Mouse (Mus musculus) midbrain, embryonic 11.5 days (tissue): ENCODE data around the gene Nckap5l. TPM values are rescaled to one million over a fixed set of nuclear protein-coding genes. Genes with fewer than 3 reads are reported as not detected.
A peak's percentile ranks its signal among the peaks of the same experiment; 100 is the strongest.
"Not testable (repeated sequence)": the region's sequence is repeated elsewhere in the genome, so short reads cannot be mapped to it uniquely, and the experiment has no call there.

Experiments used
- ATAC-seq: fragments of 200-750 bp; cut with Nextera tagmentation; 2 replicates; pipeline ENCODE4 v1.8.0; 2017; ENCODE audit warnings: moderate TSS enrichment, moderate library complexity; ENCODE audit not compliant: low FRiP score
- DNase-seq: peaks from one replicate; pipeline ENCODE4 v3.0.0; 2015; ENCODE audit warnings: low spot score; ENCODE audit errors: missing footprints
- H3K27ac ChIP-seq: fragments of 300-500 bp; sonication (generic); 2 replicates; pipeline ENCODE4 v1.5.1; 2014; ENCODE audit warnings: low read depth, low read length
- H3K27me3 ChIP-seq: fragments of 300-500 bp; sonication (generic); 2 replicates; pipeline ENCODE4 v1.6.1; 2014; ENCODE audit warnings: mild to moderate bottlenecking, low read length, moderate library complexity, mixed read lengths; ENCODE audit not compliant: control insufficient read depth, insufficient read depth
- H3K36me3 ChIP-seq: fragments of 300-500 bp; sonication (generic); 2 replicates; pipeline ENCODE4 v1.6.1; 2014; ENCODE audit warnings: mild to moderate bottlenecking, low read length, moderate library complexity, mixed read lengths; ENCODE audit not compliant: control insufficient read depth, insufficient read depth
- H3K4me1 ChIP-seq: fragments of 300-500 bp; sonication (generic); 2 replicates; pipeline ENCODE4 v1.6.1; 2014; ENCODE audit warnings: low read length; ENCODE audit not compliant: control insufficient read depth, insufficient read depth
- H3K4me2 ChIP-seq: fragments of 300-500 bp; sonication (generic); 2 replicates; pipeline ENCODE4 v1.6.1; 2014; ENCODE audit warnings: mild to moderate bottlenecking, moderate library complexity
- H3K4me3 ChIP-seq: fragments of 300-500 bp; sonication (generic); 2 replicates; pipeline ENCODE4 v1.5.1; 2014; ENCODE audit warnings: low read depth, low read length
- H3K9ac ChIP-seq: fragments of 300-500 bp; sonication (generic); 2 replicates; pipeline ENCODE4 v1.6.1; 2014; ENCODE audit warnings: low read length
- H3K9me3 ChIP-seq: fragments of 300-500 bp; sonication (generic); 2 replicates; pipeline ENCODE4 v1.6.1; 2016; ENCODE audit warnings: low read length; ENCODE audit not compliant: control insufficient read depth
- WGBS: fragments of 180-500 bp; shearing (Covaris S2); extraction: QIAGEN DNeasy Blood & Tissue Kit; methylation state at CpG from one replicate; pipeline ENCODE4 v1.1.7; 2014; 5-methylcytosine and 5-hydroxymethylcytosine counted together
- polyA plus RNA-seq: library from polyadenylated mRNA; unstranded; fragments of >200 nt; fragmentation: Nextera tagmentation; extraction: Ambion mirVana; gene quantifications from 2 replicates; pipeline ENCODE4 v1.2.1, GENCODE M21; 2014

Gene Nckap5l
- polyA plus RNA-seq, 1 experiment from 2014 or later, result 9.4 TPM

GRCm38 (mm10) chr15:99454585-99455279, 2.8 kb downstream of the Nckap5l start:
- DNase-seq (peak; percentile 60), ATAC-seq (no peak)
- peaks cover 15% of the 10 kb centered on the region for H3K4me1 ChIP-seq
- no peaks in the 10 kb centered on the region for H3K9me3 ChIP-seq
- H3K27ac ChIP-seq, result no peak overlapping the region
- no peaks in the 10 kb centered on the region for H3K36me3 ChIP-seq
- H3K4me3 ChIP-seq, result no peak overlapping the region
- 84% methylated on average over 7 of the region's 7 CpGs for WGBS
- no peak overlapping the region for H3K4me2 ChIP-seq
- no peak overlapping the region for H3K9ac ChIP-seq
- no peaks in the 10 kb centered on the region for H3K27me3 ChIP-seq

GRCm38 (mm10) chr15:99453153-99453900, 4.2 kb downstream of the Nckap5l start:
- Histone ChIP-seq H3K4me3 (no peak overlapping the region), H3K27me3 (no peaks in the 10 kb centered on the region), H3K9me3 (no peaks in the 10 kb centered on the region), H3K27ac (no peak overlapping the region), H3K4me2 (no peak overlapping the region), H3K9ac (no peak overlapping the region), H3K36me3 (no peaks in the 10 kb centered on the region), H3K4me1 (peaks cover 13% of the 10 kb centered on the region)
- WGBS, result 79% methylated on average over 11 of the region's 11 CpGs
- no peak for ATAC-seq
- peak; percentile 54 for DNase-seq

DNA sequence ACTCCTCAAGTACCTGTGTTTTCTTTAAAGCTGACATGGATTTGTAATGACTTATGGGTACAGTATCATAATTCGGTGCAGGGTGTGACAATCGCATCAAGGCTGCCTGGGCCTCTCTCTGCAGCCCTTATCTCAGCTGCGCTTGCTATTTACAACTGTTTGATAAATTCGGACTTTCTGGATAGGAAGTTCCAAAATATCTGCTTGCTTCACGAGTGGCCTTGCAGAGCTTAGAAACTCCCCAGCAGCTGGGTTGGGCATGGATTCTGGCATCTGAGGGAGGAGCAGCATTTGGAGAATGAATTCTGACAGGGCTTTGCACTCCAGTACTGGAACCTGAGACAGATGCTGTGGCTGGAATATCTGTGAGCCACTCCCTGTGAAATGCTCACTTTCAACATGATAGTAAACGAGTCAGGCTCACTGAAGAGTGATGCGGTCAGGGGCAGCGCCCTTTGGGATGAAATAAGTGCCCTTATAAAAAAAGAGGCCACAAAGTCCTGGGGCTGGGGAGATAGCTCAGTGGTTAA, 7.7 kb downstream of the Nckap5l start:
- no peak overlapping the region for H3K4me3 ChIP-seq
- DNase-seq (no peak), ATAC-seq (no peak)
- H3K9me3 ChIP-seq, result no peaks in the 10 kb centered on the region
- WGBS, result 88% methylated on average over 8 of the region's 8 CpGs
- H3K4me2 ChIP-seq, result no peak overlapping the region
- peaks cover 3% of the 10 kb centered on the region; the same call in 1 of the 2 replicates for H3K4me1 ChIP-seq
- no peaks in the 10 kb centered on the region for H3K27me3 ChIP-seq
- H3K36me3 ChIP-seq, result no peaks in the 10 kb centered on the region
- no peak overlapping the region for H3K9ac ChIP-seq
- H3K27ac ChIP-seq, result no peak overlapping the region

GRCm38 (mm10) chr15:99449131-99449750, 8.3 kb downstream of the Nckap5l start:
- H3K4me3 ChIP-seq, result no peak overlapping the region
- no peaks in the 10 kb centered on the region for H3K9me3 ChIP-seq
- H3K27ac ChIP-seq, result no peak overlapping the region
- no peak overlapping the region for H3K9ac ChIP-seq
- no peak for DNase-seq
- H3K36me3 ChIP-seq, result no peaks in the 10 kb centered on the region
- peaks cover 3% of the 10 kb centered on the region; the same call in 1 of the 2 replicates for H3K4me1 ChIP-seq
- no peaks in the 10 kb centered on the region for H3K27me3 ChIP-seq
- 85% methylated on average over 9 of the region's 9 CpGs for WGBS
- ATAC-seq, result no peak
- H3K4me2 ChIP-seq, result no peak overlapping the region

DNA sequence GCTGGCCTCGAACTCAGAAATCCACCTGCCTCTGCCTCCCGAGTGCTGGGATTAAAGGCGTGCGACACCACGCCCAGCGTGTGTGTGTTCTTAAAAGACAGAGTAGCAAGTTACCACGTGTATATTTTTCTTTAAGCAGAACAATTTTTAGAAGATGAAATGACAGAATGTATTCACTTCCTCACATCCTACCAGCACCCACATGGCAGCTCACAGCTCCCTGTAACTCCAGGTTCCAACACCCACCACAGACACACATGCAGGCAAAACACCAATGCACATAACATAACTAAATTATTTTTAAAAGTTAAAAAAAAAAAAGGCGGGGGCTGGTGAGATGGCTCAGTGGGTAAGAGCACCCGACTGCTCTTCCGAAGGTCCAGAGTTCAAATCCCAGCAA, 11.4 kb downstream of the Nckap5l start:
- H3K4me2 ChIP-seq, H3K36me3 ChIP-seq, ATAC-seq, H3K27ac ChIP-seq, H3K27me3 ChIP-seq, DNase-seq, H3K4me3 ChIP-seq, H3K9me3 ChIP-seq, H3K4me1 ChIP-seq, H3K9ac ChIP-seq: not testable (repeated sequence)
- WGBS, result 89% methylated on average over 10 of the region's 10 CpGs

GRCm38 (mm10) chr15:99445567-99445966, 12.0 kb downstream of the Nckap5l start:
- 75% methylated on average over 6 of the region's 6 CpGs for WGBS
- Histone ChIP-seq H3K36me3 (no peaks in the 10 kb centered on the region), H3K9ac (no peak overlapping the region), H3K27ac (no peak overlapping the region), H3K4me3 (no peak overlapping the region), H3K9me3 (no peaks in the 10 kb centered on the region), H3K4me2 (no peak overlapping the region), H3K4me1 (peaks cover 6% of the 10 kb centered on the region), H3K27me3 (no peaks in the 10 kb centered on the region)
- ATAC-seq (no peak), DNase-seq (no peak)

- ATAC-seq, result no peak
- peaks cover 2% of the 10 kb centered on the region; the same call in 1 of the 2 replicates for H3K36me3 ChIP-seq
- no peak overlapping the region for H3K9ac ChIP-seq
- no peak for DNase-seq
- no peak overlapping the region for H3K4me2 ChIP-seq
- no peak overlapping the region for H3K27ac ChIP-seq
- no peak overlapping the region for H3K4me3 ChIP-seq
- H3K9me3 ChIP-seq, result no peaks in the 10 kb centered on the region
- H3K4me1 ChIP-seq, result peaks cover 10% of the 10 kb centered on the region
- H3K27me3 ChIP-seq, result no peaks in the 10 kb centered on the region
- WGBS, result 82% methylated on average over 7 of the region's 7 CpGs
Observed at GRCm38 (mm10) chr15:99442358-99442757, 15.2 kb downstream of the Nckap5l start.

GRCm38 (mm10) chr15:99440816-99441457, 16.6 kb downstream of the Nckap5l start:
- H3K36me3 ChIP-seq, result peaks cover 2% of the 10 kb centered on the region
- H3K27me3 ChIP-seq, result no peaks in the 10 kb centered on the region
- H3K4me1 ChIP-seq, result peaks cover 10% of the 10 kb centered on the region
- peak overlapping the region; percentile 36; the same call in 1 of the 2 replicates for H3K27ac ChIP-seq
- 69% methylated on average over 8 of the region's 8 CpGs for WGBS
- DNase-seq, result no peak
- no peak for ATAC-seq
- peak overlapping the region; percentile 24; the same call in 1 of the 2 replicates for H3K9ac ChIP-seq
- no peaks in the 10 kb centered on the region for H3K9me3 ChIP-seq
- no peak overlapping the region for H3K4me2 ChIP-seq
- no peak overlapping the region for H3K4me3 ChIP-seq
